Mouse (Mus musculus): Measurements from ENCODE around the gene Odf3l2. TPM values are rescaled to one million over a fixed set of nuclear protein-coding genes. Genes with fewer than 3 reads are reported as not detected.

Gene Odf3l2
- not detected in 2 replicates for total RNA-seq (2014; fragmentation: Nextera tagmentation)
- total RNA-seq (2017), result 0.11 TPM in 1 of 2 replicates, not detected in the other
- not detected in 2 replicates for polyA plus RNA-seq (2012)

- no peak within 1 kb of the TSS for H3K4me3 ChIP-seq (ENCODE audit: low read depth, low read length)
- H3K27me3 ChIP-seq (ENCODE audit: insufficient read depth, low read length), result peaks cover 14% of the 10 kb centered on the region; the same call in 1 of the 2 replicates
- ATAC-seq (ENCODE audit: extremely low read depth, insufficient number of reproducible peaks, low FRiP score, poor library complexity, severe bottlenecking), result no peak
- no peak for DNase-seq (ENCODE audit: low spot score)
- no peaks in the 10 kb centered on the region for H3K4me1 ChIP-seq (ENCODE audit: insufficient read depth, low read depth, low read length)
- no peak for TF ChIP-seq CTCF (IDR thresholded peaks at IDR 0.05; ENCODE audit: low read depth, low read length)
- TF ChIP-seq POLR2AphosphoS5 (IDR thresholded peaks at IDR 0.05; ENCODE audit: insufficient replicate concordance, low read depth, low read length), result no peak
- no peak for TF ChIP-seq GATA1 (IDR thresholded peaks at IDR 0.05; ENCODE audit: borderline replicate concordance, low read length)
- TF ChIP-seq GATA2 (IDR thresholded peaks at IDR 0.05; ENCODE audit: borderline replicate concordance, low read depth, low read length), result no peak
- TF ChIP-seq TAL1 (conservative IDR thresholded peaks at IDR 0.05; ENCODE audit: low read depth, low read length), result no peak
- no peaks in the 10 kb centered on the region for H3K36me3 ChIP-seq (replicated peaks)
- no peaks in the 10 kb centered on the region for H3K9me3 ChIP-seq (replicated peaks)
Observed at GRCm38 (mm10) chr10:79645711-79646110, at the start of gene Odf3l2. Gene Odf3l2 (minus strand): TSS chr10:79645738.

DNA sequence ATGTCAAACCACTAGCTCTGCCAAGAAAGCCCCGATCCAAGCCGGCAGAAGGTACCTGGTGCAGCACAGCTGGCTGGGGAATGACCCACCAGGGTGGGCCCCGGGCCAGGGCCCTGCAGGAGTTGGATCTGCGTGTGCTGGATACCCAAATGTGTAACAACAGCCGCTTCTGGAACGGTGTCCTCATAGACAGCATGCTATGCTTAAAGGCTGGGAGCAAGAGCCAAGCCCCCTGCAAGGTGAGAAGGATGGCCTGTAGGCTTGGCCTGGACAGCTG, 48.8 kb upstream of the Odf3l2 start:
- ATAC-seq (ENCODE audit: extremely low read depth, insufficient number of reproducible peaks, low FRiP score, poor library complexity, severe bottlenecking), result no peak
- Histone ChIP-seq H3K9me3 (replicated peaks) (peaks cover 6% of the 10 kb centered on the region), H3K27me3 (ENCODE audit: insufficient read depth, low read length) (peaks cover 24% of the 10 kb centered on the region), H3K4me1 (ENCODE audit: insufficient read depth, low read depth, low read length) (peaks cover 7% of the 10 kb centered on the region), H3K4me3 (ENCODE audit: low read depth, low read length) (no peak overlapping the region), H3K36me3 (replicated peaks) (peaks cover 18% of the 10 kb centered on the region)
- no peak for TF ChIP-seq GATA1 (IDR thresholded peaks at IDR 0.05; ENCODE audit: borderline replicate concordance, low read length)
- TF ChIP-seq GATA2 (IDR thresholded peaks at IDR 0.05; ENCODE audit: borderline replicate concordance, low read depth, low read length), result no peak
- TF ChIP-seq POLR2AphosphoS5 (IDR thresholded peaks at IDR 0.05; ENCODE audit: insufficient replicate concordance, low read depth, low read length), result no peak
- no peak for TF ChIP-seq TAL1 (conservative IDR thresholded peaks at IDR 0.05; ENCODE audit: low read depth, low read length)
- TF ChIP-seq CTCF (IDR thresholded peaks at IDR 0.05; ENCODE audit: low read depth, low read length), result no peak
- DNase-seq (ENCODE audit: low spot score), result no peak

GRCm38 (mm10) chr10:79693580-79694378, 48.2 kb upstream of the Odf3l2 start:
- Histone ChIP-seq H3K9me3 (replicated peaks) (peaks cover 6% of the 10 kb centered on the region), H3K36me3 (replicated peaks) (peaks cover 24% of the 10 kb centered on the region), H3K27me3 (ENCODE audit: insufficient read depth, low read length) (peaks cover 24% of the 10 kb centered on the region), H3K4me3 (ENCODE audit: low read depth, low read length) (no peak overlapping the region), H3K4me1 (ENCODE audit: insufficient read depth, low read depth, low read length) (peaks cover 8% of the 10 kb centered on the region)
- no peak for TF ChIP-seq POLR2AphosphoS5 (IDR thresholded peaks at IDR 0.05; ENCODE audit: insufficient replicate concordance, low read depth, low read length)
- no peak for TF ChIP-seq GATA2 (IDR thresholded peaks at IDR 0.05; ENCODE audit: borderline replicate concordance, low read depth, low read length)
- TF ChIP-seq GATA1 (IDR thresholded peaks at IDR 0.05; ENCODE audit: borderline replicate concordance, low read length), result no peak
- no peak for TF ChIP-seq TAL1 (conservative IDR thresholded peaks at IDR 0.05; ENCODE audit: low read depth, low read length)
- ATAC-seq (ENCODE audit: extremely low read depth, insufficient number of reproducible peaks, low FRiP score, poor library complexity, severe bottlenecking) (no peak), DNase-seq (ENCODE audit: low spot score) (no peak)

DNA sequence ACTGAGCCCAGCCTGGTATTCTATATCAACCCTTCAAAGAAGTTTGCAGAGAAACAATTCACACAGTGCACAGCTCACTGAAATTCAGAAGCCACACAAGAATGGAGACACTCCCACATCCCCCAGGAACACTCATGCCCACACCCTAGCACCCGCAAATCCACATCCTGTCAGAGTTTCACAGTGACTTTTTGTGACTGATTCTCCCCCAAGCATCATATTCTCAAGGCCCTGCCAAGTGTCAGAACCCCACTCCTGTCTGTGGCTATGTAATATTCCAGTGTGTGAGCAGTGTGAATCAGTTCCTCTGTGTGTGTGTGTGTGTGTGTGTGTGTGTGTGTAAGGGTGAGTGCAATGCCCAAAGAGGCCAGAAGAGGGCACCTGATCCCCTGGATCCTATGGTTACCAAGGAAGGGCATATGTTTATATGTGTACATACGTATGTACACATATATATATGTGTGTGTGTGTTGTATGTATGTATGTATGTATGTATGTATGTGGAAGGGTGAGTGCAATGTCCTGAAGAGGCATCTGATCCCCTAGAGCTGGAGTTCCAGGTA, 46.5 kb upstream of the Odf3l2 start:
- no peak for ATAC-seq (ENCODE audit: extremely low read depth, insufficient number of reproducible peaks, low FRiP score, poor library complexity, severe bottlenecking)
- Histone ChIP-seq H3K27me3 (ENCODE audit: insufficient read depth, low read length) (peaks cover 11% of the 10 kb centered on the region), H3K4me3 (ENCODE audit: low read depth, low read length) (no peak overlapping the region), H3K36me3 (replicated peaks) (peaks cover 41% of the 10 kb centered on the region), H3K4me1 (ENCODE audit: insufficient read depth, low read depth, low read length) (peaks cover 15% of the 10 kb centered on the region), H3K9me3 (replicated peaks) (peaks cover 6% of the 10 kb centered on the region)
- TF ChIP-seq GATA1 (IDR thresholded peaks at IDR 0.05; ENCODE audit: borderline replicate concordance, low read length) (no peak), GATA2 (IDR thresholded peaks at IDR 0.05; ENCODE audit: borderline replicate concordance, low read depth, low read length) (no peak), CTCF (IDR thresholded peaks at IDR 0.05; ENCODE audit: low read depth, low read length) (no peak; the same call in 1 of the 2 replicates), TAL1 (conservative IDR thresholded peaks at IDR 0.05; ENCODE audit: low read depth, low read length) (no peak), POLR2AphosphoS5 (IDR thresholded peaks at IDR 0.05; ENCODE audit: insufficient replicate concordance, low read depth, low read length) (no peak)
- DNase-seq (ENCODE audit: low spot score), result no peak

DNA sequence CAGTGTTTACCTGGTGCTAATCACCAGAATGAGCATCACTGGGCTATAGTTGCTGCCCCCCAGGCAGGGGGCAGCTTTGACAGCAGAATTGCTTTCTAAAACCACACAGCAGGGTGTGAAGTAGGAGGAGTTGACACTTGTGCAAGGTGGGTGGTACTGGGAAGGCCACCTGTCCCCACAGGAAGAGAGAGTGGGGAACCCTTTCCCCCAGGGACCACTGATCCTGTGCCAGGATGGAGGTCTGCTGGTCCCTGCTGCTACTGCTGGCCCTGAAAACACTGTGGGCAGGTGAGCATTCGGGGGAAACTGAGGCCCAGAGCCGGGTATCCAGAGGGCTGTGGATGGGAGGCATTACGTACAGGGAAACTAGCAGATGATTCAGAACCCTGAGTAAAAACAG, 43.6 kb upstream of the Odf3l2 start:
- no peak for DNase-seq (ENCODE audit: low spot score)
- TF ChIP-seq GATA1 (IDR thresholded peaks at IDR 0.05; ENCODE audit: borderline replicate concordance, low read length), result no peak
- no peak for TF ChIP-seq GATA2 (IDR thresholded peaks at IDR 0.05; ENCODE audit: borderline replicate concordance, low read depth, low read length)
- TF ChIP-seq CTCF (IDR thresholded peaks at IDR 0.05; ENCODE audit: low read depth, low read length), result no peak
- no peak for TF ChIP-seq TAL1 (conservative IDR thresholded peaks at IDR 0.05; ENCODE audit: low read depth, low read length)
- TF ChIP-seq POLR2AphosphoS5 (IDR thresholded peaks at IDR 0.05; ENCODE audit: insufficient replicate concordance, low read depth, low read length), result peak; percentile 71

GRCm38 (mm10) chr10:79688720-79689119, 43.2 kb upstream of the Odf3l2 start, which contains the start of gene Gzmm:
Gene Gzmm (plus strand): TSS chr10:79689020.
- Histone ChIP-seq H3K36me3 (replicated peaks) (peaks cover 74% of the 10 kb centered on the region), H3K4me3 (ENCODE audit: low read depth, low read length) (no peak within 1 kb of the TSS), H3K9me3 (replicated peaks) (peaks cover 6% of the 10 kb centered on the region), H3K4me1 (ENCODE audit: insufficient read depth, low read depth, low read length) (peaks cover 41% of the 10 kb centered on the region), H3K27me3 (ENCODE audit: insufficient read depth, low read length) (no peaks in the 10 kb centered on the region)
- ATAC-seq (ENCODE audit: extremely low read depth, insufficient number of reproducible peaks, low FRiP score, poor library complexity, severe bottlenecking) (no peak), DNase-seq (ENCODE audit: low spot score) (no peak)
- TF ChIP-seq GATA2 (IDR thresholded peaks at IDR 0.05; ENCODE audit: borderline replicate concordance, low read depth, low read length) (no peak), CTCF (IDR thresholded peaks at IDR 0.05; ENCODE audit: low read depth, low read length) (no peak), POLR2AphosphoS5 (IDR thresholded peaks at IDR 0.05; ENCODE audit: insufficient replicate concordance, low read depth, low read length) (no peak; the same call in 1 of the 2 replicates), TAL1 (conservative IDR thresholded peaks at IDR 0.05; ENCODE audit: low read depth, low read length) (no peak), GATA1 (IDR thresholded peaks at IDR 0.05; ENCODE audit: borderline replicate concordance, low read length) (no peak)

More for the DNA sequence above, 43.6 kb upstream of the Odf3l2 start:
- Histone ChIP-seq H3K4me3 (ENCODE audit: low read depth, low read length) (no peak overlapping the region), H3K36me3 (replicated peaks) (peaks cover 70% of the 10 kb centered on the region), H3K4me1 (ENCODE audit: insufficient read depth, low read depth, low read length) (peaks cover 37% of the 10 kb centered on the region), H3K27me3 (ENCODE audit: insufficient read depth, low read length) (no peaks in the 10 kb centered on the region), H3K9me3 (replicated peaks) (peaks cover 6% of the 10 kb centered on the region)
- no peak for ATAC-seq (ENCODE audit: extremely low read depth, insufficient number of reproducible peaks, low FRiP score, poor library complexity, severe bottlenecking)

Data from G1E (cell line).